Mouse (Mus musculus) spleen, embryonic (tissue): ENCODE results near the gene Tedc2.

Source experiments
- CTCF ChIA-PET: fragments of 350-600 bp; sonication (Branson Sonifier 250); formaldehyde crosslinking; loops from one replicate; lab custom pipeline; 2022; lab: Charles Lee

Gene Tedc2

DNA sequence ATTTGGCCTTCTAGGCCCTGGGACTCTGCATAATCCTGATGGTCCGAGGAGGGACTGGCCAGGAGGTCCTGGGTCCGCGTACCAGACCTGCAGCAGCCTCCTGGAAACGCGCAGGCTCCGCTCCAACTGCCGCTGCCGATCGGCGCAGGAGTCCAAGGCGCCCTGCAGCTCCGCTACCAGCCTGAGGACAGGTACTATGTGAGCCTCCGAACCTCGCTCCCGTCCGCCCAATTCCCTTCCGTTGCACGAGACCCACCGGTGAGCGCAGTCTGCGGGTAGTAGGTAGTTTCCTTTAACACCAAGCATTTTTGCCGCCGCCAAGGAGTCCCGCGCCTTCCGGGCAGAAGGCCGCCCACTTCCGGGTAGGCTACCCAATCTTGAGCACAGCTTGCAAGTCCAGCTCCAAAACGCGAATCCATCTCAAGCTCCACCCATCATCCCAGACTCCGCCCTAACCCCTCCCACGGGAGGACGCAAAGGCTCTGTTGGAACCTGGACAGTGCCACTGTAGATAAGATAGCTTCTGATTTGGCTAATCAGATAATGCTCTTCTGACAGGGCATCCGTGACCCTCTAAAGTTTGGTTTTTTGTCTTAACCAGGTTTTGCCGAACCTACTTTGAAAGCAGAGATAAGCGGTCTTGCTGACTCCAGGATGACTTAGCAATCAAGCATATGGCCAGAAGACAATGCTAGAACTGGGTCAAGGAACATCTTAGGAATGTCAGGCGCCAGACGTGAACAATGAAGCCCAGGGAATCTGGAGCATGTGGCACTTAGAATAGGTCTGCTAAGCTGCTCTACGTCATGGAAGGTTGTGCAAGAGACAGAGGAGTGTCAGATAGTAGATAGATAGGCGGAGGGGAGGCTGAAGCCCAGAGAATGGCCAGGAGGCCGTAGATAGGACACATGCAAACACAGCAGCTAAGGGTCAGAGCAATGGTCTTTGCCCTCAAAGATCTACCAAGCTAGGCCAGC, at the start of gene Tedc2:
Tedc2 (minus strand) TSS at position 417 of the 977 bp plus-strand sequence.
- CTCF ChIA-PET, result no interaction called here

DNA sequence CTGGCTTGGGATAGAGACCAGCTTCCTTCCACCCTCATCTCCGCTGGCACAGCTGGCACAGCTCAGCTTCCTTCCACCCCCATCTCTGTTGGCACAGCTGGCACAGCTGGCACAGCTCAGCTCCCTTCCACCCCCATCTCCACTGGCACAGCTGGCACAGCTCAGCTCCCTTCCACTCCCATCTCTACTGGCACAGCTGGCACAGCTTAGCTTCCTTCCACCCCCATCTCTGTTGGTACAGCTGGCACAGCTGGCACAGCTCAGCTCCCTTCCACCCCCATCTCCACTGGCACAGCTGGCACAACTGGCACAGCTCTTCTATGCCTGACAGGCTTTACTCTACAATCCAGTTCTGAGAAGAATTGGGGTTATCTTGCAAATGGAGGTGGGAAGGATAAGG, 46.5 kb upstream of the Tedc2 start:
- CTCF ChIA-PET, result interaction anchor here (0.6 kb wide), 1 partner anchor 15 kb away, joined by 4 read pairs; no protein-coding TSS in a partner anchor

DNA sequence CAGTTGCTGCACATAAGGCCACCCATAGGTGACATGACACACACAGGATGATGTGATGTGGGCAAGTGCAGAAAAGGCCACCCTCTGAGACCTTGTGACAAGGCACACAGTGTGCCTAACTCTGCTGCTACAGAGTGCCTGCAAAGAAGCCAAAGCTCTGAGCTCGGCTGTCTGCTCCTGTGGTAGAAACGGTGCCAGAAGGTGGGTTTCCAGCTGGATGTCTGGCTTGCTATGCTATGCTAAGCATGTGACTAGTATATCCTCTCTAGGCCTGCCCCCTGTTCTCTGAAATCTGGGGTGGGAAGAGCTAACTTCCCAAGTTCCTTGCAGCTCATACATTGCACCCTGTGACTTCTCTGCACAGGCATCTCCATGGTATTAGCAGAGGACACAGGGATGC, 44.1 kb upstream of the Tedc2 start:
- CTCF ChIA-PET, result no interaction called here

GRCm38 (mm10) chr17:24260516-24260915, 39.9 kb upstream of the Tedc2 start:
- CTCF ChIA-PET, result no interaction called here

DNA sequence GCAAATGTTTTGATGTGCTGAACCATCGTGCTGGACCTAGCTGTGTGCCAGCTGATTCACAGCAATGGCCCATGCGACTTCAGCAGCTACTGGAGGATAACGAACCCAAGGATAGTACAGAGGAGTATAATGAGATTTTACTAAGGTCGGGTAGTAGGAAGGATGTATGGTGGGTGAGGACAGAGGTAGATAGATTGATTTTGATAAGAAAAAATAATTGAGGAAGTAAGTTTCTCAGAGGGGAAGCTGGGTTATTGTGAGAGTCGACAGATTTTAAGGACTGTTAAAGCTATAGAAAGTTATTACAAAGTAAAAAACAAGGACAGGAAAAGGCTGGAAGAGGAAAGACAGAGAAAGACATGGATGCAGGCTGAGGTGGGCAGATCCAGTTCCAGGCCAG, 39.1 kb upstream of the Tedc2 start:
- CTCF ChIA-PET, result no interaction called here

GRCm38 (mm10) chr17:24258981-24259380, 38.3 kb upstream of the Tedc2 start:
- CTCF ChIA-PET, result interaction anchor here (0.5 to 0.8 kb wide), 2 partner anchors 17 to 93 kb away, joined by 3 read pairs; partner anchors contain the start of gene Abca3

DNA sequence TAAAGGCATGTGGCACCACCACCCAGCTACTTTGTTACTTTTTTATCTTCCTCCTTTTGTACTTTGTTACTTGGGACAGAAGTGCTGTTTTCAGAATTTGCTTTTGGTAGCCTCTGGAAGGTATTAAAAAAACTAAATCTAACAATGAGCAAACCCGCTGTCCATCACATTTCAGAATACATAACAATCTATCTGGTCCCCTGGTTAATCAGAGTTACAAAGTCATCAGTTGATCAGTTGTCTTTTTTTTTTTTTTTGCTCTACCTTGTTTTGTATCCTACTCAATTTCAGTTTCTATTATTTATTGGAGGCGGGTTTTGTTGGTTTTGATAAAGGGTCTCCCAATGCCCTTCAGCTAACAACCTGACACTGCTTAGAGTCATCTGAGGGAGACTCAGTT, 31.7 kb upstream of the Tedc2 start:
- CTCF ChIA-PET, result no interaction called here

- CTCF ChIA-PET, result interaction anchor here (0.6 kb wide), 1 partner anchor 332 kb away, joined by 3 read pairs; no protein-coding TSS in a partner anchor
These were observed 30.8 kb upstream of the Tedc2 start, which contains the start of gene Ccnf for GRCm38 (mm10) chr17:24251320-24252069. Gene Ccnf (minus strand): TSS chr17:24251484.

- CTCF ChIA-PET, result interaction anchor here (0.6 kb wide), 1 partner anchor 333 kb away, joined by 3 read pairs; no protein-coding TSS in a partner anchor
These were observed 30.3 kb upstream of the Tedc2 start for GRCm38 (mm10) chr17:24250988-24251319.

DNA sequence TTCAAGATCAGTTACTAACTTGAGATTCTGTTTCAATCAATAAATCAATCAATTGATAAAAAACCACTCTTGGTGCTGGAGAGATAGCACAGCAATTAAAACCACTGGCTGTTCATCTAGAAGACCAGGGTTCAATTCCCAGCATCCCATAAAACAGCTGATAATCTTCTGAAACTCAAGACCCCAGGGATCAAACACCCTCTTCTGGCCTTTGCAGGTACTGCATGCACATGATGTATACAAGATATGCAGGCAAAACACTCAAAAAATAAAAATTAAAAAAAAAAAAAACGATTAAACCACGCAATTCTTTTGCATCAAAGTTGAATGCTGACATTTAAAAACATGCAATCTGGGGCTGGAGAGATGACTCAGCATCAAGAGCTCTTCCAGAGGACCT, 28.0 kb upstream of the Tedc2 start:
- CTCF ChIA-PET, result interaction anchor here (0.7 kb wide), 1 partner anchor 184 kb away, joined by 4 read pairs; no protein-coding TSS in a partner anchor

DNA sequence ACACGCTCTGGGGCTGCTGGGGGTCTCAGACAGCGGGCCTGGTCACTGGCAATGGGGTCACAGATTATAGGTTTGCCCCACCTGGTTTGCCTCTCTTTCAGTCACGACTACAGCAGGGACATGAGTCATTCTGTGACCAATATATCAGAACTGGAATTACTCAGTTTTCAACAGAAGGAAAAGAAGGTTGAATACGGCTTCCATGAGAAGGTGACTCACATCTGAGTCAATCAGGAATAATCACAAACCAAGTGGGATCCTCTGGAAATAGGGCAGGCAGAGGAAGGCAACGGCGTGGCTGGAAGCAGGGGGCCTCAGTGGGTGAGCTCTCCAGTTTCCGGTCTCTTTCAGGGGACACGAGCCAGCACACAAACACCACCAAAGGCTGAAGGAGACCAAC, 23.4 kb upstream of the Tedc2 start:
- CTCF ChIA-PET, result interaction anchor here (0.5 kb wide), 1 partner anchor 92 kb away, joined by 16 read pairs; no protein-coding TSS in a partner anchor

- CTCF ChIA-PET, result no interaction called here
These were observed 22.8 kb upstream of the Tedc2 start for GRCm38 (mm10) chr17:24243311-24243969.

GRCm38 (mm10) chr17:24236921-24237320, 16.3 kb upstream of the Tedc2 start:
- CTCF ChIA-PET, result interaction anchor here (1.1 kb wide), 1 partner anchor 63 kb away, joined by 3 read pairs; no protein-coding TSS in a partner anchor

GRCm38 (mm10) chr17:24236479-24236878, 15.8 kb upstream of the Tedc2 start:
- CTCF ChIA-PET, result interaction anchor here (1.1 kb wide), 1 partner anchor 63 kb away, joined by 3 read pairs; no protein-coding TSS in a partner anchor

- CTCF ChIA-PET, result interaction anchor here (0.7 kb wide), 1 partner anchor 204 kb away, joined by 6 read pairs; no protein-coding TSS in a partner anchor
These were observed 7.3 kb upstream of the Tedc2 start for GRCm38 (mm10) chr17:24227941-24228340.

DNA sequence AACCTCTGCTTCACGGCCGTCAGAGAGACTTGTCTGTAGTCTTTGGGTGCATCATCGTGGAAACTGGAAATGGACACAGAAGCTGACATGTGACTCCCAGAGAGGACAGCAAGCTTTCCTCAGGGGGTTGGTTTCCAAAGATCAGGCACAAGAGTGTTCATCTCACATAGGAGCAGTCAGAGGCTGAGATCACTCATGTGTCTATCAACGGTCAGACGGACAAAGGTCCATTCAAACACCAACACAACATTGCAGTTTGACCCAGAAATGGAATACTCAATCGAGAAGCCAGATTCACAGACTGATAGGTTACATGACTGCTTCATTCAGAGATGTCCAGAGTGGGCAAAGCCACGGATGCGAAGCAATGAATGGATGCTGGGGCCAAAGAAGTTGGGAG, 6.1 kb upstream of the Tedc2 start:
- CTCF ChIA-PET, result no interaction called here

DNA sequence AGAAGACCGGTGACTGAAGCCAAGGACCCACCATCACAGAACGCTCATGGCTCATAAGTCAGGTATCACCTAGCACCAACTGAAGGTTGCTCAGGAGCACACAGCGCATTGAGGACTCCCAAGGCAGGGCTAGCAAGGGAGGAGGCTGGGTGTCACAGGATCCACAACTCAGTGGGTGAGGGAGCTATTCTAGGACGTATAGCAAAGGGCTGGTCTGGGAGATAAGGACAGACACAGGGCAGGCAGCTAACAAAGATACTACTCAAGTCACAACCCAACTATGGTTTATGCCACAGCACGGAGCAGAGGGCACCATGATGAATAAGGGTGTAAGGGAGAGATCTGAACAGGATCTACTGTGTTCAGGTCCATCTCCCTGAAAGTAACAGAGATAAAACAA, 5.2 kb upstream of the Tedc2 start:
- CTCF ChIA-PET, result no interaction called here

DNA sequence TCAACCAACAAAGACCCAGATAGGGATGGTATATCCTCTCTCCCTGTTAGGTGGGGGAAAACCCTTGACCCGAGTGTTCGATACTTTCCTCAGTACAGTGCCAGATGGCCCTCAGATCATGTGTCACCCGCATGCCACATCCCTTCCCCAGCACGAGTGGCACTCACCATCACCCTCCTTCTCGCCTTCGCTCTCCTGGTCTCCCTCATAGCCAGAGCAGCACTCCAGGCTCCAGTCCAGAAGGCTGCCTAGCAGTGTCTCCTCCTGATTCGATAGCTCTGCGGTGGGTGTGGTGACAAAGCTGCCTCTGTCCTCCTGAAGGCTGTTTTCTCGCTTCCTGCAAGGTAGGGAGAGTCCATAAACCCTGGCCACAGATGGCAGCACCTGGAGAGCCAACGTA, 4.1 kb upstream of the Tedc2 start:
- CTCF ChIA-PET, result no interaction called here

DNA sequence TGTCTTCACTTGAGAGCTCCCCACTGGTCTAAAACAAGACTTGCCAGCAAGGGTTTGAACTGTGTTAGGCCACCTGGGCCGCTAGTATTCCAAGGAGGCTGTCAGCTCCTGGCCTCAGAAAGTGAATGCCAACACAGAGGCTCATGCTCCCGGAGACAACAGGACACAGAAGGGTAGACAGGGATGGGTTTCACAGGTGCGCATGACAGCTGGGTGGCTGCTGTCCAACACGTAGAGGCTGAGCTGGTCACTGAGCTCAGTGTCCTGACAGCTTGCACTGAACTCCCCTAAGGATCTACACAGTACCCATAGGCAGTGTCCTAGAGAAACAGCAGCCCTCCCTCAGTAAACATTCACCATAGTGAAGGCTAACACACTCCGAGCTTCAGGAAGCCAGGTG, 2.9 kb upstream of the Tedc2 start:
- CTCF ChIA-PET, result no interaction called here

- CTCF ChIA-PET, result no interaction called here
These were observed 2.0 kb upstream of the Tedc2 start for GRCm38 (mm10) chr17:24222653-24223052.

DNA sequence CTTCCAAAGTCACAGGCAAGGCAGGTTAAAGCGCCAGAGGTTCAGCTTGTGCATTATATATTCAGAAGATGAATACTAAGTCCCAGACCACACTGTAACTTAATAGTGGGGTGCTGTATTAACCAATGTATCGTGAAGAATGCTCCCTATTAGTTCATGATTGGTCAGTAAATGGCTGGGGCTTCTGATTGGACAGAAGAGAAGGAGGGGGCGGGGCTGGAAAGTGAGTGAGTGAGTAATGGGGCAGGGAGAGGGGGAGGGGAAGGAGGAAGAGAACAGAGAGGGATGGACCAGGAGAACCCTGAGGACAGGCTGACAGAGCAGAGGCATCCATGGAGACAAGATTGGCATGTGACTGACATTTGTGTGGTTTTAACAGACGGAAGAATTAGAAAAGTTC, 3.8 kb downstream of the Tedc2 start:
- CTCF ChIA-PET, result interaction anchor here (0.6 kb wide), 1 partner anchor 162 kb away, joined by 4 read pairs; no protein-coding TSS in a partner anchor
